Mouse (Mus musculus): ENCODE results near the gene Spp2.

- TF ChIP-seq CTCF (IDR thresholded peaks at IDR 0.05; ENCODE audit: insufficient read depth, low read length) (no peak), POLR2A (IDR thresholded peaks at IDR 0.05; ENCODE audit: borderline replicate concordance, extremely low read depth, low read depth, low read length) (no peak)
Measured at GRCm38 (mm10) chr1:88461096-88461495, 54.3 kb downstream of the Spp2 start.
